Mouse (Mus musculus): ENCODE results near the gene Itga2b. TPM values are rescaled to one million over a fixed set of nuclear protein-coding genes. Genes with fewer than 3 reads are reported as not detected.
A peak's percentile ranks its signal among the peaks of the same experiment; 100 is the strongest.

Gene Itga2b
- total RNA-seq, 1 experiment from 2014 or later: 4.6 TPM

GRCm38 (mm10) chr11:102455740-102456396 is 14.1 kb downstream of the Itga2b start:
- DNase-seq: peak; percentile 88

GRCm38 (mm10) chr11:102453131-102453530 is 16.8 kb downstream of the Itga2b start:
- DNase-seq: no peak

- no peak for DNase-seq
Measured at GRCm38 (mm10) chr11:102449043-102450008, 20.6 kb downstream of the Itga2b start.

- DNase-seq: no peak
Measured at GRCm38 (mm10) chr11:102448327-102448726, 21.6 kb downstream of the Itga2b start.

GRCm38 (mm10) chr11:102447497-102447896 is 22.4 kb downstream of the Itga2b start, which contains the start of gene Fam171a2:
TSS of gene Fam171a2 (minus strand) at chr11:102447682.
- peak; percentile 88 for DNase-seq

- no peak for DNase-seq
Measured at GRCm38 (mm10) chr11:102446581-102447461, 23.1 kb downstream of the Itga2b start.

- peak; percentile 59 for DNase-seq
Measured at GRCm38 (mm10) chr11:102445891-102446361, 24.0 kb downstream of the Itga2b start.

GRCm38 (mm10) chr11:102445264-102445890 is 24.5 kb downstream of the Itga2b start:
- no peak for DNase-seq

- DNase-seq: no peak
Measured at GRCm38 (mm10) chr11:102444781-102445180, 25.1 kb downstream of the Itga2b start.

GRCm38 (mm10) chr11:102444321-102444720 is 25.6 kb downstream of the Itga2b start:
- no peak for DNase-seq

- DNase-seq: no peak
Measured at GRCm38 (mm10) chr11:102443740-102444139, 26.2 kb downstream of the Itga2b start.

- no peak for DNase-seq
Measured at GRCm38 (mm10) chr11:102442089-102442488, 27.8 kb downstream of the Itga2b start.

GRCm38 (mm10) chr11:102441434-102441833 is 28.5 kb downstream of the Itga2b start:
- no peak for DNase-seq

GRCm38 (mm10) chr11:102440255-102440654 is 29.7 kb downstream of the Itga2b start:
- DNase-seq: no peak

- no peak for DNase-seq
Measured at GRCm38 (mm10) chr11:102439093-102440082, 30.5 kb downstream of the Itga2b start.

- DNase-seq: peak; percentile 91
Measured at GRCm38 (mm10) chr11:102438212-102439092, 31.5 kb downstream of the Itga2b start.

- peak; percentile 89 for DNase-seq
Measured at GRCm38 (mm10) chr11:102437120-102438061, 32.5 kb downstream of the Itga2b start.

GRCm38 (mm10) chr11:102436471-102436790 is 33.5 kb downstream of the Itga2b start:
- DNase-seq: peak; percentile 47
